Mouse (Mus musculus): ENCODE data around the gene Per3. TPM values are rescaled to one million over a fixed set of nuclear protein-coding genes. Genes with fewer than 3 reads are reported as not detected.

Per3 gene
- polyA plus RNA-seq, 1 experiment from 2014 or later: 4.6 TPM

- no peak for ATAC-seq (ENCODE audit: low FRiP score, low read depth)
- 94% methylated on average over 10 of the region's 10 CpGs for WGBS
- Histone ChIP-seq H3K9me3 (no peaks in the 10 kb centered on the region), H3K9ac (no peak overlapping the region), H3K4me3 (no peak overlapping the region), H3K4me2 (no peak overlapping the region), H3K36me3 (peaks cover 19% of the 10 kb centered on the region; the same call in 1 of the 2 replicates), H3K27ac (replicated peaks) (no peak overlapping the region), H3K27me3 (no peaks in the 10 kb centered on the region), H3K4me1 (replicated peaks) (no peaks in the 10 kb centered on the region)
Measured at GRCm38 (mm10) chr4:151015946-151016345, 28.5 kb downstream of the Per3 start.

GRCm38 (mm10) chr4:151010316-151010715 is 34.1 kb downstream of the Per3 start:
- no peak overlapping the region for H3K4me2 ChIP-seq
- no peak overlapping the region for H3K9ac ChIP-seq
- H3K27me3 ChIP-seq: no peaks in the 10 kb centered on the region
- no peaks in the 10 kb centered on the region for H3K4me1 ChIP-seq (replicated peaks)
- WGBS: 92% methylated on average over 7 of the region's 7 CpGs
- no peak overlapping the region for H3K4me3 ChIP-seq
- H3K9me3 ChIP-seq: no peaks in the 10 kb centered on the region
- ATAC-seq (ENCODE audit: low FRiP score, low read depth): no peak
- H3K27ac ChIP-seq (replicated peaks): no peak overlapping the region
- H3K36me3 ChIP-seq: peaks cover 8% of the 10 kb centered on the region; the same call in 1 of the 2 replicates

GRCm38 (mm10) chr4:151006945-151007344 is 37.5 kb downstream of the Per3 start:
- H3K4me1 ChIP-seq (replicated peaks): no peaks in the 10 kb centered on the region
- ATAC-seq (ENCODE audit: low FRiP score, low read depth): no peak
- H3K4me2 ChIP-seq: no peak overlapping the region
- H3K9me3 ChIP-seq: no peaks in the 10 kb centered on the region
- no peak overlapping the region for H3K27ac ChIP-seq (replicated peaks)
- H3K36me3 ChIP-seq: peaks cover 3% of the 10 kb centered on the region; the same call in 1 of the 2 replicates
- H3K27me3 ChIP-seq: no peaks in the 10 kb centered on the region
- 52% methylated on average over 6 of the region's 6 CpGs for WGBS
- H3K4me3 ChIP-seq: no peak overlapping the region
- no peak overlapping the region for H3K9ac ChIP-seq

- Histone ChIP-seq H3K36me3 (peaks cover 3% of the 10 kb centered on the region; the same call in 1 of the 2 replicates), H3K27me3 (no peaks in the 10 kb centered on the region), H3K4me3 (no peak overlapping the region), H3K4me1 (replicated peaks) (no peaks in the 10 kb centered on the region), H3K9me3 (no peaks in the 10 kb centered on the region), H3K4me2 (no peak overlapping the region), H3K9ac (no peak overlapping the region), H3K27ac (replicated peaks) (no peak overlapping the region)
- 95% methylated on average over 13 of the region's 13 CpGs for WGBS
- no peak for ATAC-seq (ENCODE audit: low FRiP score, low read depth)
Measured at GRCm38 (mm10) chr4:151005656-151006318, 38.7 kb downstream of the Per3 start.

- H3K27me3 ChIP-seq: no peaks in the 10 kb centered on the region
- H3K36me3 ChIP-seq: peaks cover 3% of the 10 kb centered on the region; the same call in 1 of the 2 replicates
- no peak overlapping the region for H3K4me2 ChIP-seq
- WGBS: 75% methylated on average over 13 of the region's 13 CpGs
- no peak overlapping the region for H3K9ac ChIP-seq
- no peak overlapping the region for H3K27ac ChIP-seq (replicated peaks)
- ATAC-seq (ENCODE audit: low FRiP score, low read depth): no peak
- no peak overlapping the region for H3K4me3 ChIP-seq
- H3K4me1 ChIP-seq (replicated peaks): no peaks in the 10 kb centered on the region
- H3K9me3 ChIP-seq: no peaks in the 10 kb centered on the region
Measured at GRCm38 (mm10) chr4:151001397-151001796, 43.1 kb downstream of the Per3 start.

GRCm38 (mm10) chr4:150998626-150999025 is 45.8 kb downstream of the Per3 start:
- Histone ChIP-seq H3K27ac (replicated peaks) (no peak overlapping the region), H3K9me3 (no peaks in the 10 kb centered on the region), H3K9ac (no peak overlapping the region), H3K4me2 (no peak overlapping the region), H3K27me3 (no peaks in the 10 kb centered on the region), H3K36me3 (no peaks in the 10 kb centered on the region), H3K4me3 (no peak overlapping the region), H3K4me1 (replicated peaks) (no peaks in the 10 kb centered on the region)
- WGBS: 97% methylated on average over 9 of the region's 9 CpGs
- ATAC-seq (ENCODE audit: low FRiP score, low read depth): no peak

- no peak for ATAC-seq (ENCODE audit: low FRiP score, low read depth)
- no peaks in the 10 kb centered on the region for H3K36me3 ChIP-seq
- WGBS: 93% methylated on average over 7 of the region's 7 CpGs
- H3K9me3 ChIP-seq: no peaks in the 10 kb centered on the region
- H3K27ac ChIP-seq (replicated peaks): no peak within 1 kb of the TSS
- no peak within 1 kb of the TSS for H3K4me3 ChIP-seq
- H3K4me2 ChIP-seq: no peak within 1 kb of the TSS
- H3K27me3 ChIP-seq: no peaks in the 10 kb centered on the region
- no peak within 1 kb of the TSS for H3K9ac ChIP-seq
- H3K4me1 ChIP-seq (replicated peaks): no peaks in the 10 kb centered on the region
Measured at GRCm38 (mm10) chr4:150996797-150997196, 47.7 kb downstream of the Per3 start, which contains the start of gene Uts2. Uts2 (plus strand) TSS chr4:150997097.

GRCm38 (mm10) chr4:150990148-150990547 is 54.3 kb downstream of the Per3 start:
- Histone ChIP-seq H3K4me1 (replicated peaks) (no peaks in the 10 kb centered on the region), H3K27ac (replicated peaks) (no peak overlapping the region), H3K9me3 (no peaks in the 10 kb centered on the region), H3K4me3 (no peak overlapping the region), H3K27me3 (no peaks in the 10 kb centered on the region), H3K36me3 (no peaks in the 10 kb centered on the region), H3K4me2 (no peak overlapping the region), H3K9ac (no peak overlapping the region)
- 48% methylated on average over 6 of the region's 6 CpGs for WGBS
- ATAC-seq (ENCODE audit: low FRiP score, low read depth): no peak

- H3K36me3 ChIP-seq: no peaks in the 10 kb centered on the region
- H3K9me3 ChIP-seq: no peaks in the 10 kb centered on the region
- no peaks in the 10 kb centered on the region for H3K27me3 ChIP-seq
- no peak for ATAC-seq (ENCODE audit: low FRiP score, low read depth)
- H3K4me3 ChIP-seq: no peak overlapping the region
- no peak overlapping the region for H3K9ac ChIP-seq
- no peak overlapping the region for H3K27ac ChIP-seq (replicated peaks)
- no peaks in the 10 kb centered on the region for H3K4me1 ChIP-seq (replicated peaks)
- no peak overlapping the region for H3K4me2 ChIP-seq
- WGBS: 93% methylated on average over 5 of the region's 5 CpGs
Measured at GRCm38 (mm10) chr4:150980153-150980552, 64.3 kb downstream of the Per3 start.

- no peak overlapping the region for H3K4me3 ChIP-seq
Measured at GRCm38 (mm10) chr4:150979455-150979854, 65.0 kb downstream of the Per3 start.

GRCm38 (mm10) chr4:150978156-150978910 is 66.1 kb downstream of the Per3 start:
- WGBS: 88% methylated on average over 21 of the region's 21 CpGs
- no peaks in the 10 kb centered on the region for H3K27me3 ChIP-seq
- ATAC-seq (ENCODE audit: low FRiP score, low read depth): no peak
- H3K27ac ChIP-seq (replicated peaks): no peak overlapping the region
- H3K36me3 ChIP-seq: no peaks in the 10 kb centered on the region
- no peaks in the 10 kb centered on the region for H3K4me1 ChIP-seq (replicated peaks)
- H3K4me3 ChIP-seq: no peak overlapping the region
- no peak overlapping the region for H3K4me2 ChIP-seq
- no peaks in the 10 kb centered on the region for H3K9me3 ChIP-seq
- no peak overlapping the region for H3K9ac ChIP-seq

More at GRCm38 (mm10) chr4:150979455-150979854, 65.0 kb downstream of the Per3 start:
- H3K4me1 ChIP-seq (replicated peaks): no peaks in the 10 kb centered on the region
- H3K9me3 ChIP-seq: no peaks in the 10 kb centered on the region
- ATAC-seq (ENCODE audit: low FRiP score, low read depth): no peak
- no peaks in the 10 kb centered on the region for H3K27me3 ChIP-seq
- 82% methylated on average over 9 of the region's 9 CpGs for WGBS
- H3K27ac ChIP-seq (replicated peaks): no peak overlapping the region
- no peak overlapping the region for H3K9ac ChIP-seq
- H3K36me3 ChIP-seq: no peaks in the 10 kb centered on the region
- H3K4me2 ChIP-seq: no peak overlapping the region

- WGBS: 34% methylated on average over 1 of the region's 1 CpGs
- ATAC-seq (ENCODE audit: low FRiP score, low read depth): no peak
- Histone ChIP-seq H3K9me3 (no peaks in the 10 kb centered on the region), H3K9ac (no peak overlapping the region), H3K4me1 (replicated peaks) (no peaks in the 10 kb centered on the region), H3K27ac (replicated peaks) (no peak overlapping the region), H3K36me3 (no peaks in the 10 kb centered on the region), H3K4me3 (no peak overlapping the region), H3K4me2 (no peak overlapping the region), H3K27me3 (no peaks in the 10 kb centered on the region)
Measured at GRCm38 (mm10) chr4:150975145-150975544, 69.3 kb downstream of the Per3 start.

All from hindbrain, embryonic 15.5 days (tissue).